In genomic region chr1:154256811-154257210, GRCm38 (mm10) we compare ENCODE assay signal across 13 mouse cellular contexts. TPM values are rescaled to one million over a fixed set of nuclear protein-coding genes. Genes with fewer than 3 reads are reported as not detected.
DNase-seq lines count a peak whose midpoint lies in the region; ATAC-seq and TF ChIP-seq lines count a peak whose summit lies in the region.
"Had no signal": no experiment of that assay in that cellular context is flagged by ENCODE, and none has a peak within 500 bp of the region (broad histone marks: within the 10 kb centered on the region; RNA-seq: fewer than 3 reads in every experiment).

No protein-coding gene starts in this region.

- H3K36me3 ChIP-seq in liver, postnatal 0 days (replicated peaks; ENCODE audit: insufficient read depth, low read length): no peaks in the 10 kb centered on the region

- H3K4me3 ChIP-seq in cerebellum, adult 2 months (replicated peaks; ENCODE audit: insufficient read depth, low read depth, low read length): peak overlapping the region; percentile 11
- H3K4me3 ChIP-seq in cortical plate, adult 2 months (ENCODE audit: insufficient read depth, low read length): no peak overlapping the region
- H3K4me3 ChIP-seq in liver, postnatal 0 days (ENCODE audit: low read depth, low read length): no peak overlapping the region

- H3K9me3 ChIP-seq in liver, postnatal 0 days (ENCODE audit: low read length): no peaks in the 10 kb centered on the region

- TF ChIP-seq CTCF in cerebellum, adult 2 months (IDR thresholded peaks at IDR 0.05; ENCODE audit: borderline replicate concordance, insufficient read depth, low read depth, low read length): no peak
- TF ChIP-seq CTCF in cortical plate, adult 2 months (IDR thresholded peaks at IDR 0.05; ENCODE audit: extremely low read depth, insufficient read depth, low read length): no peak
- TF ChIP-seq CTCF in liver, postnatal 0 days (IDR thresholded peaks at IDR 0.05; ENCODE audit: low read depth): no peak

- WGBS in cerebellum, adult 2 months: 5% methylated on average over 15 of the region's 15 CpGs
- 76% methylated on average over 15 of the region's 15 CpGs for WGBS in liver, postnatal 0 days (ENCODE audit: insufficient replicate concordance)

- peak; percentile 72 for ATAC-seq in megakaryocyte, adult 5-6 weeks (ENCODE audit: poor library complexity, severe bottlenecking)
- no peak for ATAC-seq in liver, postnatal 0 days

- no peak overlapping the region for H3K4me2 ChIP-seq in liver, postnatal 0 days (ENCODE audit: low read depth, low read length)

- peak in 1 of 2 experiments; percentile 1 for DNase-seq in cerebellum, adult 2 months
- no peak for DNase-seq in cerebellum, adult 9-11 months
- DNase-seq in left cerebral cortex, postnatal 36 days (ENCODE audit: low spot score in 2 of 2): peak; percentile 24 to 38
- DNase-seq in left cerebral cortex, adult 8-10 months (ENCODE audit: low spot score in 2 of 2): no peak
- no peak for DNase-seq in adrenal gland, postnatal 10 days
- no peak for DNase-seq in liver, postnatal 0 days
- DNase-seq: embryo, embryonic 11 days; gastrocnemius, postnatal 14 days; kidney, adult 11 months; thymus, postnatal 36 days had no signal

- TF ChIP-seq EP300 in liver, postnatal 0 days (IDR thresholded peaks at IDR 0.05; ENCODE audit: low read depth): no peak

- intact Hi-C loops in left cerebral cortex, postnatal 36 days (cut with DNase I): no loop called here

- TF ChIP-seq POLR2A in cerebellum, adult 2 months (IDR thresholded peaks at IDR 0.05; ENCODE audit: borderline replicate concordance, insufficient read depth, low read length): no peak
- TF ChIP-seq POLR2A in cortical plate, adult 2 months (IDR thresholded peaks at IDR 0.05; ENCODE audit: extremely low read depth, insufficient read depth, low read length): no peak

- H3K4me1 ChIP-seq in cerebellum, adult 2 months (ENCODE audit: control insufficient read depth, insufficient read depth, low read length): no peaks in the 10 kb centered on the region
- H3K4me1 ChIP-seq in cortical plate, adult 2 months (ENCODE audit: control insufficient read depth, insufficient read depth, low read length): peaks cover 22% of the 10 kb centered on the region
- 0 out of 2 replicates have a peak, but pooled peaks cover 2% of the 10 kb centered on the region for H3K4me1 ChIP-seq in liver, postnatal 0 days (ENCODE audit: insufficient read depth)

- no peaks in the 10 kb centered on the region for H3K27me3 ChIP-seq in cerebellum, adult 2 months (ENCODE audit: control insufficient read depth, insufficient read depth, low read length)
- no peaks in the 10 kb centered on the region for H3K27me3 ChIP-seq in liver, postnatal 0 days (ENCODE audit: insufficient read depth, low read length)

- H3K9ac ChIP-seq in liver, postnatal 0 days (replicated peaks): no peak overlapping the region

- no peak overlapping the region for H3K27ac ChIP-seq in cerebellum, adult 2 months (ENCODE audit: insufficient read depth, low read length)
- H3K27ac ChIP-seq in cortical plate, adult 2 months (ENCODE audit: insufficient read depth, low read length): peak overlapping the region; percentile 63
- H3K27ac ChIP-seq in liver, postnatal 0 days (ENCODE audit: low read depth): no peak overlapping the region

RNA-seq across cellular contexts. Expression of gene Zfp648, which starts 55.8 kb away (rescaled TPM):
- polyA plus RNA-seq in cerebellum, adult 2 months (2012; rRNA removed): 0.19 TPM in 1 of 2 replicates, not detected in the other
- total RNA-seq in left cerebral cortex, postnatal 36 days (2021): under 1 TPM; 0.75 to 0.76 TPM
- 1 to 10 TPM in 1 of 4 experiments, under 1 TPM in 3; 0.65 to 1.1 (median 0.69) TPM for total RNA-seq in left cerebral cortex, adult 8-10 months (2022)
- polyA plus RNA-seq in cortical plate, adult 2 months (2012; rRNA removed): 1.1 and 1.6 TPM in 2 replicates
- not detected in 2 replicates for total RNA-seq in megakaryocyte, adult 5-6 weeks (2015)
- not detected in 2 replicates for total RNA-seq in megakaryocyte, adult 5-6 weeks (2017)
- under 1 TPM; 0.21 to 0.24 TPM for total RNA-seq in adrenal gland, postnatal 10 days (2021)
- not detected in 2 replicates for polyA plus RNA-seq in liver, postnatal 0 days (2015; fragmentation: Nextera tagmentation; extraction: Ambion mirVana)
- polyA plus RNA-seq: liver, embryonic 16.5 days had no signal

Comparison
In these comparisons a context has a peak if more than half of its experiments do, and no peak if none do; other contexts are left out.
1. DNase-seq: peak in left cerebral cortex, postnatal 36 days (2 of 2); none in cerebellum, adult 9-11 months (single experiment), left cerebral cortex, adult 8-10 months (0 of 2), adrenal gland, postnatal 10 days (single experiment) and liver, postnatal 0 days (single experiment).